Mouse (Mus musculus): Measurements from ENCODE around the gene Rtel1. TPM values are rescaled to one million over a fixed set of nuclear protein-coding genes. Genes with fewer than 3 reads are reported as not detected.

Rtel1 gene
- total RNA-seq, 2 experiments from 2014 or later = 12.0 to 13.0 TPM

- intact Hi-C loops (cut with DNase I) = no loop called here
- Histone ChIP-seq H3K27ac (no peak overlapping the region), H3K4me3 (no peak overlapping the region)
- TF ChIP-seq CTCF (IDR thresholded peaks at IDR 0.05) = no peak
- no peak for DNase-seq
Observed at GRCm38 (mm10) chr2:181381631-181382306, 62.2 kb downstream of the Rtel1 start.

GRCm38 (mm10) chr2:181384463-181384862 is 64.9 kb downstream of the Rtel1 start:
- Histone ChIP-seq H3K27ac (no peak overlapping the region), H3K4me3 (no peak overlapping the region)
- no peak for TF ChIP-seq CTCF (IDR thresholded peaks at IDR 0.05)
- intact Hi-C loops (cut with DNase I) = no loop called here
- no peak for DNase-seq

GRCm38 (mm10) chr2:181384919-181385391 is 65.4 kb downstream of the Rtel1 start:
- DNase-seq = peak; percentile 87
- peak overlapping the region; percentile 46 for H3K27ac ChIP-seq
- no peak overlapping the region for H3K4me3 ChIP-seq
- intact Hi-C loops (cut with DNase I) = no loop called here
- no peak for TF ChIP-seq CTCF (IDR thresholded peaks at IDR 0.05)

- H3K27ac ChIP-seq = peak overlapping the region; percentile 46
Observed at GRCm38 (mm10) chr2:181385885-181386284, 66.3 kb downstream of the Rtel1 start.

GRCm38 (mm10) chr2:181386663-181387210 is 67.2 kb downstream of the Rtel1 start:
- H3K27ac ChIP-seq = peak overlapping the region; percentile 46
- no peak for TF ChIP-seq CTCF (IDR thresholded peaks at IDR 0.05)
- no peak overlapping the region for H3K4me3 ChIP-seq
- DNase-seq = no peak
- intact Hi-C loops (cut with DNase I) = no loop called here

More at GRCm38 (mm10) chr2:181385885-181386284, 66.3 kb downstream of the Rtel1 start:
- no peak for TF ChIP-seq CTCF (IDR thresholded peaks at IDR 0.05)
- H3K4me3 ChIP-seq = no peak overlapping the region
- peak; percentile 84 for DNase-seq
- intact Hi-C loops (cut with DNase I) = no loop called here

GRCm38 (mm10) chr2:181390136-181390870 is 70.8 kb downstream of the Rtel1 start:
- no peak for TF ChIP-seq CTCF (IDR thresholded peaks at IDR 0.05)
- H3K4me3 ChIP-seq = no peak overlapping the region
- H3K27ac ChIP-seq = peak overlapping the region; percentile 76
- intact Hi-C loops (cut with DNase I) = loop anchor here (5.0 kb wide), 2 partner anchors 67 to 187 kb away; partner anchors contain the start of gene Zbtb46
- no peak for DNase-seq

GRCm38 (mm10) chr2:181391022-181391421 is 71.5 kb downstream of the Rtel1 start:
- intact Hi-C loops (cut with DNase I) = loop anchor here (5.0 kb wide), 2 partner anchors 66 to 186 kb away; partner anchors contain the start of gene Zbtb46
- no peak overlapping the region for H3K4me3 ChIP-seq
- peak; percentile 42 for DNase-seq
- no peak for TF ChIP-seq CTCF (IDR thresholded peaks at IDR 0.05)
- H3K27ac ChIP-seq = peak overlapping the region; percentile 76

GRCm38 (mm10) chr2:181391541-181391940 is 72.0 kb downstream of the Rtel1 start:
- peak; percentile 59 for DNase-seq
- H3K27ac ChIP-seq = peak overlapping the region; percentile 81
- TF ChIP-seq CTCF (IDR thresholded peaks at IDR 0.05) = no peak
- intact Hi-C loops (cut with DNase I) = loop anchor here (5.0 kb wide), 2 partner anchors 66 to 186 kb away; partner anchors contain the start of gene Zbtb46
- H3K4me3 ChIP-seq = peak overlapping the region; percentile 61

- peak overlapping the region; percentile 61 for H3K4me3 ChIP-seq
- intact Hi-C loops (cut with DNase I) = loop anchor here (2.0 to 5.0 kb wide), 4 partner anchors 65 to 202 kb away; partner anchors contain the start of gene Zbtb46
- H3K27ac ChIP-seq = peak overlapping the region; percentile 81
- DNase-seq = peak; percentile 89
- TF ChIP-seq CTCF (IDR thresholded peaks at IDR 0.05) = peak; percentile 92
Observed at GRCm38 (mm10) chr2:181392600-181393213, 73.2 kb downstream of the Rtel1 start.

GRCm38 (mm10) chr2:181394086-181394485 is 74.5 kb downstream of the Rtel1 start:
- H3K4me3 ChIP-seq = no peak overlapping the region
- intact Hi-C loops (cut with DNase I) = loop anchor here (5.0 kb wide), 2 partner anchors 63 to 183 kb away; partner anchors contain the start of gene Zbtb46
- H3K27ac ChIP-seq = no peak overlapping the region
- no peak for TF ChIP-seq CTCF (IDR thresholded peaks at IDR 0.05)
- no peak for DNase-seq

- intact Hi-C loops (cut with DNase I) = no loop called here
- DNase-seq = no peak
- no peak for TF ChIP-seq CTCF (IDR thresholded peaks at IDR 0.05)
- Histone ChIP-seq H3K4me3 (no peak overlapping the region), H3K27ac (peak overlapping the region; percentile 8; the same call in 1 of the 2 replicates)
Observed at GRCm38 (mm10) chr2:181397207-181397761, 77.7 kb downstream of the Rtel1 start.

- Histone ChIP-seq H3K4me3 (no peak overlapping the region), H3K27ac (no peak overlapping the region)
- no peak for TF ChIP-seq CTCF (IDR thresholded peaks at IDR 0.05)
- DNase-seq = no peak
- intact Hi-C loops (cut with DNase I) = no loop called here
Observed at GRCm38 (mm10) chr2:181401497-181401896, 82.0 kb downstream of the Rtel1 start.
